Mouse (Mus musculus) erythroblast, embryonic 14.5 days (primary cell): ENCODE data around the gene Gm27021. TPM values are rescaled to one million over a fixed set of nuclear protein-coding genes. Genes with fewer than 3 reads are reported as not detected.
A peak's percentile ranks its signal among the peaks of the same experiment; 100 is the strongest.

Source experiments
- H3K27me3 ChIP-seq: 2 replicates; pipeline ENCODE4 v1.6.1; 2012; ENCODE audit warnings: inconsistent platforms; ENCODE audit not compliant: control insufficient read depth
- H3K36me3 ChIP-seq: 2 replicates; pipeline ENCODE4 v1.6.1; 2012; ENCODE audit warnings: mild to moderate bottlenecking, inconsistent platforms; ENCODE audit not compliant: control insufficient read depth
- H3K4me1 ChIP-seq: 2 replicates; pipeline ENCODE4 v1.6.1; 2012; ENCODE audit warnings: inconsistent platforms; ENCODE audit not compliant: control insufficient read depth
- H3K4me3 ChIP-seq: replicated peaks from 2 replicates; pipeline ENCODE3; 2012; ENCODE audit warnings: moderate library complexity, mild to moderate bottlenecking, inconsistent platforms
- H3K9me3 ChIP-seq: 2 replicates; pipeline ENCODE4 v1.6.1; 2012; ENCODE audit warnings: low read length, inconsistent platforms, mixed read lengths; ENCODE audit not compliant: control insufficient read depth
- GATA1 ChIP-seq: IDR thresholded peaks from 2 replicates; pipeline ENCODE4 v1.6.1; 2012; ENCODE audit warnings: low read length, inconsistent platforms, mixed read lengths
- TAL1 ChIP-seq: IDR thresholded peaks from 3 replicates; pipeline ENCODE4 v1.6.1; 2012; ENCODE audit warnings: low read length, inconsistent platforms, mixed read lengths
- polyA plus RNA-seq: library from polyadenylated mRNA; stranded (reverse); fragments of >175 nt; gene quantifications from 2 replicates; pipeline ENCODE4 v1.2.3, GENCODE M21; 2012

Gene Gm27021
- polyA plus RNA-seq, 1 experiment, result 0.74 TPM

GRCm38 (mm10) chr8:120678447-120678846 lies 10.6 kb upstream of the Gm27021 start:
- TF ChIP-seq TAL1 (no peak), GATA1 (no peak)
- no peak overlapping the region for H3K4me3 ChIP-seq
- H3K4me1 ChIP-seq, result peaks cover 14% of the 10 kb centered on the region
- no peaks in the 10 kb centered on the region for H3K9me3 ChIP-seq
- peaks cover 25% of the 10 kb centered on the region for H3K36me3 ChIP-seq
- 0 out of 2 replicates have a peak, but pooled peaks cover 5% of the 10 kb centered on the region for H3K27me3 ChIP-seq

GRCm38 (mm10) chr8:120675718-120676117 lies 7.8 kb upstream of the Gm27021 start:
- Histone ChIP-seq H3K4me1 (peaks cover 25% of the 10 kb centered on the region), H3K27me3 (0 out of 2 replicates have a peak, but pooled peaks cover 3% of the 10 kb centered on the region), H3K36me3 (peaks cover 52% of the 10 kb centered on the region), H3K4me3 (no peak overlapping the region), H3K9me3 (no peaks in the 10 kb centered on the region)
- TF ChIP-seq GATA1, result no peak
- TF ChIP-seq TAL1, result no peak

- no peak for TF ChIP-seq GATA1
- no peak for TF ChIP-seq TAL1
- H3K27me3 ChIP-seq, result no peaks in the 10 kb centered on the region
- H3K4me3 ChIP-seq, result no peak overlapping the region
- no peaks in the 10 kb centered on the region for H3K9me3 ChIP-seq
- H3K36me3 ChIP-seq, result peaks cover 66% of the 10 kb centered on the region
- H3K4me1 ChIP-seq, result peaks cover 29% of the 10 kb centered on the region
These were observed 5.4 kb upstream of the Gm27021 start for GRCm38 (mm10) chr8:120673298-120673697.

- Histone ChIP-seq H3K4me1 (peaks cover 30% of the 10 kb centered on the region), H3K4me3 (no peak overlapping the region), H3K36me3 (peaks cover 66% of the 10 kb centered on the region), H3K9me3 (no peaks in the 10 kb centered on the region), H3K27me3 (no peaks in the 10 kb centered on the region)
- no peak for TF ChIP-seq TAL1
- no peak for TF ChIP-seq GATA1
These were observed 4.8 kb upstream of the Gm27021 start for GRCm38 (mm10) chr8:120672626-120673229.

- H3K27me3 ChIP-seq, result no peaks in the 10 kb centered on the region
- peaks cover 39% of the 10 kb centered on the region for H3K4me1 ChIP-seq
- no peak overlapping the region for H3K4me3 ChIP-seq
- peaks cover 62% of the 10 kb centered on the region for H3K36me3 ChIP-seq
- no peaks in the 10 kb centered on the region for H3K9me3 ChIP-seq
- TF ChIP-seq TAL1 (no peak), GATA1 (no peak)
These were observed 3.9 kb upstream of the Gm27021 start for GRCm38 (mm10) chr8:120671775-120672174.

- Histone ChIP-seq H3K9me3 (no peaks in the 10 kb centered on the region), H3K4me1 (peaks cover 66% of the 10 kb centered on the region), H3K27me3 (no peaks in the 10 kb centered on the region), H3K4me3 (peak within 1 kb of the TSS; percentile 89), H3K36me3 (peaks cover 65% of the 10 kb centered on the region)
- no peak for TF ChIP-seq GATA1
- no peak for TF ChIP-seq TAL1
These were observed 561 bp upstream of the Gm27021 start, which contains the start of gene Emc8 for GRCm38 (mm10) chr8:120668374-120668905. Gene Emc8, minus strand, starts transcription at chr8:120668573.

- no peak for TF ChIP-seq GATA1
- TF ChIP-seq TAL1, result no peak
- H3K36me3 ChIP-seq, result peaks cover 62% of the 10 kb centered on the region
- no peaks in the 10 kb centered on the region for H3K9me3 ChIP-seq
- H3K27me3 ChIP-seq, result no peaks in the 10 kb centered on the region
- H3K4me3 ChIP-seq, result peak overlapping the region; percentile 89
- H3K4me1 ChIP-seq, result peaks cover 60% of the 10 kb centered on the region
These were observed 940 bp downstream of the Gm27021 start for GRCm38 (mm10) chr8:120666807-120667470.

- H3K27me3 ChIP-seq, result no peaks in the 10 kb centered on the region
- peaks cover 57% of the 10 kb centered on the region for H3K36me3 ChIP-seq
- no peaks in the 10 kb centered on the region for H3K9me3 ChIP-seq
- peak overlapping the region; percentile 89 for H3K4me3 ChIP-seq
- peaks cover 56% of the 10 kb centered on the region for H3K4me1 ChIP-seq
- no peak for TF ChIP-seq TAL1
- no peak for TF ChIP-seq GATA1
These were observed 2.0 kb downstream of the Gm27021 start for GRCm38 (mm10) chr8:120665726-120666455.

- no peak for TF ChIP-seq TAL1
- no peak for TF ChIP-seq GATA1
- H3K4me1 ChIP-seq, result peaks cover 47% of the 10 kb centered on the region
- peaks cover 57% of the 10 kb centered on the region for H3K36me3 ChIP-seq
- no peak overlapping the region for H3K4me3 ChIP-seq
- H3K9me3 ChIP-seq, result no peaks in the 10 kb centered on the region
- H3K27me3 ChIP-seq, result no peaks in the 10 kb centered on the region
These were observed 3.3 kb downstream of the Gm27021 start for GRCm38 (mm10) chr8:120664566-120664965.
